Mouse (Mus musculus) ES-Bruce4 (cell line): ENCODE data around the gene Ccr6.

Experiments
- CTCF ChIP-seq: IDR thresholded peaks from one replicate; pipeline ENCODE4 v1.8.1; 2011; ENCODE audit warnings: low read depth, low read length
- EP300 ChIP-seq: IDR thresholded peaks from 2 replicates; pipeline ENCODE4 v1.6.1; 2011; ENCODE audit warnings: low read depth, low read length; ENCODE audit not compliant: insufficient read depth
- POLR2A ChIP-seq: IDR thresholded peaks from one replicate; pipeline ENCODE4 v1.8.1; 2011; ENCODE audit warnings: low read length; ENCODE audit not compliant: insufficient read depth

GRCm38 (mm10) chr17:8199936-8200330 is 35.9 kb upstream of the Ccr6 start:
- TF ChIP-seq EP300 = no peak
- no peak for TF ChIP-seq POLR2A
- TF ChIP-seq CTCF = no peak
